Mouse (Mus musculus) heart, adult 2 months (tissue): ENCODE data around the gene Zbtb32.

Experiments used
- CTCF ChIP-seq: fragments of 200-600 bp; IDR thresholded peaks from 2 replicates; pipeline ENCODE4 v1.8.1; 2022; ENCODE audit warnings: antibody characterized with exemption, mild to moderate bottlenecking, moderate library complexity
- EP300 ChIP-seq: fragments of 200-500 bp; IDR thresholded peaks from 2 replicates; pipeline ENCODE4 v1.6.1; 2011; ENCODE audit warnings: low read depth, low read length, control low read depth; ENCODE audit not compliant: insufficient read depth
- POLR2A ChIP-seq: fragments of 200-500 bp; IDR thresholded peaks from 2 replicates; pipeline ENCODE4 v1.6.1; 2011; ENCODE audit warnings: mild to moderate bottlenecking, low read depth, low read length, control low read depth; ENCODE audit not compliant: insufficient read depth

DNA sequence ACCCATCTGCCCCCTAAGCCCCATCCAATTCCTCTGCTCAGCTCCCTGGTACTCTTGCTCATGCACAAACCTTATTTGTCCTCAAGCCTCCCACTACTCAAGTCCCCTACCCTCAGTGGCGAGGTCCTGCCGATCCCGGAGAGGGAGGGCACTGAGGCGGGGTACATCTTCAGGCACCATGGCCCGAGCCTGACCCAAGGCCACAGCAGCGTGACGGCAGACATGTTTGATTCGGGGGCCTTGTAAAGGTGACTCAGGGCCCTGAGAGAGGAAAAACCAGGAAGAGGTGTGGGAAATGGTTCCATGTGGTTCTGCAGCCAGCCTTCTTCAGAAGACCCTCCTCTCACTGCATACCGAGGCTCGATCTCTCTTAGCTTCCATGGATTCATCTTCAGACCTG is 14.4 kb downstream of the Zbtb32 start:
- TF ChIP-seq CTCF (no peak), POLR2A (no peak), EP300 (no peak)
